8 mouse cellular contexts compared by ENCODE assay signal in the genomic region with DNA sequence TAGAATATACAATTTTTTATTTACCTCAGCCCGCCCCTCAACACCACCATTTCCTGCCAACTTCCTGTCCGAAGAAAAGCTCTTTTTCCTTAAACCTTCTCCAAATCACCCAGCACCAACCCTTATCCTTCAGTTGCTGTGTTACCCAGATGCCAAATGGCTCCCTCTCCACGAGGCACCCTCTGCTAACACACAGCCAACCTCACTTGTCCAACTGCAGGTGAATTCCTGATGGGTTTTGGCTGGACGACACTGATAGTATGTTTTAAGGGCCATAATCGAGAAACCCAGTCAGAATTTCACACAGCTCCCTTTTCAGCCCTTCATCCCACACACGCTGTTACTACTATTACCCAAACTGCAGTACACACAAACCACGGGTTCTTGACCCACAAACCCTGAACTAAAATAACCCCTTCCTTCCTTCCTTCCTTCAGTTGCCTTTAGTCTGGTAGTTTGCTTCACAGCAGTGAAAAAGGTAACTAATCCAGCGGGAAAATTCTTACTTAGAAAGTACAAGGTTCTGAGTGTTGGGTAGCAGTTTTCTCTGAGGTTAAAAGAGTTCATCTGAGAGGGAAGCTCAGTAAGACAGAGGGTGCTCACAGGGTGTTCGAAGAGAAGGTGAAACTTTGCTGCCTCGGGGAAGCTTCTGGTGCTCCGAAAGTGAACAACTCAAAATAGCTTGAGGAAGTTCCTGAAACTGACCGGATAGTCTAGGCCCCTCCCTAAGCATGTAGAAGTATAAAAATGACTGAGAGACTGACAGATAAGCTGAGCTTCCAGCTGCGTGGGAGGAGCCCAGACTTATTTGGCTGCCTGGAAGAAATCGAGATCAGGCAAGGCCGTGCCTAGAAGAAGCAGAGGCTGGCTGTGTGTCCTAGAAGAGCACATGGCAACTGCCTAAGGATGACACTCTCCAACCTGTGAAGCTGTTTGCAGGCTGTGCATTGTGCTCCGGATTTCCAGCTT. TPM values are rescaled to one million over a fixed set of nuclear protein-coding genes. Genes with fewer than 3 reads are reported as not detected.
DNase-seq lines count a peak whose midpoint lies in the region; ATAC-seq lines count a peak whose summit lies in the region.

No protein-coding gene starts in this region.

- ATAC-seq in embryonic facial prominence, embryonic 13.5 days (ENCODE audit: insufficient number of reproducible peaks, insufficient read depth, low FRiP score, low TSS enrichment, low read depth): no peak
- ATAC-seq in midbrain, embryonic 15.5 days (replicated peaks): peak; percentile 1; the same call in 1 of the 2 replicates

- WGBS in embryonic facial prominence, embryonic 13.5 days: 57% methylated on average over 16 of the region's 16 CpGs
- WGBS in midbrain, embryonic 15.5 days: 64% methylated on average over 16 of the region's 16 CpGs

- peak overlapping the region; percentile 86 for H3K4me2 ChIP-seq in embryonic facial prominence, embryonic 13.5 days
- peak overlapping the region; percentile 76 for H3K4me2 ChIP-seq in midbrain, embryonic 15.5 days

- H3K27me3 ChIP-seq in embryonic facial prominence, embryonic 13.5 days: no peaks in the 10 kb centered on the region
- no peaks in the 10 kb centered on the region for H3K27me3 ChIP-seq in midbrain, embryonic 15.5 days (replicated peaks)

- H3K4me3 ChIP-seq in embryonic facial prominence, embryonic 13.5 days: peak overlapping the region; percentile 68
- H3K4me3 ChIP-seq in midbrain, embryonic 15.5 days: peak overlapping the region; percentile 81

- peaks cover 25% of the 10 kb centered on the region for H3K4me1 ChIP-seq in embryonic facial prominence, embryonic 13.5 days
- peaks cover 35% of the 10 kb centered on the region for H3K4me1 ChIP-seq in midbrain, embryonic 15.5 days

- no peaks in the 10 kb centered on the region for H3K36me3 ChIP-seq in embryonic facial prominence, embryonic 13.5 days
- H3K36me3 ChIP-seq in midbrain, embryonic 15.5 days (replicated peaks): no peaks in the 10 kb centered on the region

- H3K9me3 ChIP-seq in embryonic facial prominence, embryonic 13.5 days: no peaks in the 10 kb centered on the region
- H3K9me3 ChIP-seq in midbrain, embryonic 15.5 days: no peaks in the 10 kb centered on the region

- H3K9ac ChIP-seq in embryonic facial prominence, embryonic 13.5 days: no peak overlapping the region
- peak overlapping the region; percentile 85 for H3K9ac ChIP-seq in midbrain, embryonic 15.5 days

- H3K27ac ChIP-seq in embryonic facial prominence, embryonic 13.5 days: no peak overlapping the region
- H3K27ac ChIP-seq in midbrain, embryonic 15.5 days: peak overlapping the region; percentile 59

- peak; percentile 50 to 54 for DNase-seq in spleen, postnatal 36 days (ENCODE audit: low spot score in 2 of 2)
- DNase-seq in spleen, postnatal 14 days (ENCODE audit: low spot score in 2 of 2): no peak
- peak; percentile 32 for DNase-seq in induced T-regulatory cell, adult 2 months (ENCODE audit: low read depth)
- no peak for DNase-seq in frontal cortex, postnatal 36 days (ENCODE audit: low spot score in 2 of 2)
- DNase-seq in adrenal gland, postnatal 36 days: no peak
- DNase-seq in lung, postnatal 10 days: no peak

RNA-seq across cellular contexts. Expression of a gene that starts 13.3 kb away (rescaled TPM):
- polyA plus RNA-seq in embryonic facial prominence, embryonic 13.5 days (2015; fragmentation: Nextera tagmentation; extraction: Ambion mirVana): 49.7 and 60.0 TPM in 2 replicates
- polyA plus RNA-seq in midbrain, embryonic 15.5 days (2015; fragmentation: Nextera tagmentation; extraction: Ambion mirVana): 41.2 and 41.3 TPM in 2 replicates
- 10 to 100 TPM; 50.2 to 60.1 TPM for total RNA-seq in adrenal gland, postnatal 36 days (2021)

RNA-seq across cellular contexts. Expression of a gene that starts 13.4 kb away (rescaled TPM):
- polyA plus RNA-seq in embryonic facial prominence, embryonic 13.5 days (2015; fragmentation: Nextera tagmentation; extraction: Ambion mirVana): 35.7 and 38.3 TPM in 2 replicates
- polyA plus RNA-seq in midbrain, embryonic 15.5 days (2015; fragmentation: Nextera tagmentation; extraction: Ambion mirVana): 153 TPM in 2 replicates
- total RNA-seq in adrenal gland, postnatal 36 days (2021): 10 to 100 TPM; 44.9 to 49.9 TPM

Comparison
In these comparisons a context has a peak if more than half of its experiments do, and no peak if none do; other contexts are left out.
1. DNase-seq: peak in spleen, postnatal 36 days (2 of 2) and induced T-regulatory cell, adult 2 months (single experiment); none in spleen, postnatal 14 days (0 of 2), frontal cortex, postnatal 36 days (0 of 2), adrenal gland, postnatal 36 days (0 of 2) and lung, postnatal 10 days (single experiment).